Comparison of ENCODE assay signal across 10 mouse cellular contexts in genomic region chr12:102437952-102438351, GRCm38 (mm10). TPM values are rescaled to one million over a fixed set of nuclear protein-coding genes. Genes with fewer than 3 reads are reported as not detected.
DNase-seq lines count a peak whose midpoint lies in the region; ATAC-seq and TF ChIP-seq lines count a peak whose summit lies in the region.
"Had no signal": no experiment of that assay in that cellular context is flagged by ENCODE, and none has a peak within 500 bp of the region (broad histone marks: within the 10 kb centered on the region; RNA-seq: fewer than 3 reads in every experiment).

No protein-coding gene starts in this region.

- no peak overlapping the region for H3K9ac ChIP-seq in forebrain, postnatal 0 days
- peak overlapping the region; percentile 28; the same call in 1 of the 2 replicates for H3K9ac ChIP-seq in lung, embryonic 14.5 days
- H3K9ac ChIP-seq in heart, embryonic 16.5 days (ENCODE audit: low read length) = peak overlapping the region; percentile 76

- ATAC-seq in forebrain, postnatal 0 days = no peak
- peak; percentile 12; the same call in 1 of the 2 replicates for ATAC-seq in lung, embryonic 14.5 days (ENCODE audit: insufficient read depth)
- peak; percentile 43 for ATAC-seq in heart, embryonic 16.5 days (replicated peaks; ENCODE audit: extremely low read depth, insufficient read depth, low FRiP score)

- H3K79me2 ChIP-seq in myocyte (ENCODE audit: control insufficient read depth, insufficient read depth) = peaks cover 38% of the 10 kb centered on the region

- no peak overlapping the region for H3K4me3 ChIP-seq in forebrain, postnatal 0 days (ENCODE audit: low read depth, low read length)
- no peak overlapping the region for H3K4me3 ChIP-seq in forebrain, embryonic 10.5 days
- H3K4me3 ChIP-seq in lung, embryonic 14.5 days (ENCODE audit: low read depth, low read length) = peak overlapping the region; percentile 61; the same call in 1 of the 2 replicates
- peak overlapping the region; percentile 74 for H3K4me3 ChIP-seq in heart, embryonic 16.5 days (ENCODE audit: low read length)
- H3K4me3 ChIP-seq in myocyte = peak overlapping the region; percentile 50

- no peaks in the 10 kb centered on the region for H3K27me3 ChIP-seq in forebrain, postnatal 0 days (ENCODE audit: insufficient read depth, low read length)
- no peaks in the 10 kb centered on the region for H3K27me3 ChIP-seq in forebrain, embryonic 10.5 days (ENCODE audit: poor library complexity, severe bottlenecking)
- no peaks in the 10 kb centered on the region for H3K27me3 ChIP-seq in lung, embryonic 14.5 days (ENCODE audit: insufficient read depth, low read length)
- no peaks in the 10 kb centered on the region for H3K27me3 ChIP-seq in heart, embryonic 16.5 days (ENCODE audit: control insufficient read depth, insufficient read depth, low read length)
- no peaks in the 10 kb centered on the region for H3K27me3 ChIP-seq in myocyte (ENCODE audit: control insufficient read depth, insufficient read depth, insufficient read length)

- TF ChIP-seq POLR2A in myocyte (IDR thresholded peaks at IDR 0.05; ENCODE audit: insufficient read length, low read depth) = no peak

- no peak for DNase-seq in forebrain, postnatal 0 days
- no peak for DNase-seq in forebrain, embryonic 10.5 days (ENCODE audit: extremely low spot score, low spot score)
- peak; percentile 69 for DNase-seq in lung, embryonic 14.5 days
- DNase-seq in lung, postnatal 36 days = no peak
- no peak for DNase-seq in thymus, postnatal 0 days (ENCODE audit: low spot score)
- DNase-seq in cerebellum, adult 8-10 months = no peak
- DNase-seq: left cerebral cortex, postnatal 4 days; right cerebral cortex, adult 18-20 months had no signal

- H3ac ChIP-seq in myocyte (ENCODE audit: control insufficient read depth, insufficient read length) = no peak overlapping the region

- H3K4me2 ChIP-seq in forebrain, postnatal 0 days (ENCODE audit: low read depth) = 0 out of 2 replicates have a peak overlapping the region, but pooled peaks have one; percentile 58
- peak overlapping the region; percentile 83 for H3K4me2 ChIP-seq in lung, embryonic 14.5 days
- peak overlapping the region; percentile 85 for H3K4me2 ChIP-seq in heart, embryonic 16.5 days (ENCODE audit: low read depth, low read length)
- H3K4me2 ChIP-seq in myocyte (ENCODE audit: low read depth) = peak overlapping the region; percentile 92

- H3K27ac ChIP-seq in forebrain, postnatal 0 days (ENCODE audit: low read depth, low read length) = no peak overlapping the region
- no peak overlapping the region for H3K27ac ChIP-seq in forebrain, embryonic 10.5 days
- H3K27ac ChIP-seq in lung, embryonic 14.5 days (ENCODE audit: low read depth) = peak overlapping the region; percentile 51; the same call in 1 of the 2 replicates
- peak overlapping the region; percentile 85 for H3K27ac ChIP-seq in heart, embryonic 16.5 days (ENCODE audit: low read length)

- peaks cover 8% of the 10 kb centered on the region; the same call in 1 of the 2 replicates for H3K4me1 ChIP-seq in forebrain, postnatal 0 days (ENCODE audit: insufficient read depth)
- peaks cover 21% of the 10 kb centered on the region for H3K4me1 ChIP-seq in forebrain, embryonic 10.5 days
- H3K4me1 ChIP-seq in lung, embryonic 14.5 days (ENCODE audit: insufficient read depth) = peaks cover 4% of the 10 kb centered on the region; the same call in 1 of the 2 replicates
- peaks cover 15% of the 10 kb centered on the region for H3K4me1 ChIP-seq in heart, embryonic 16.5 days (ENCODE audit: control insufficient read depth, insufficient read depth, low read length)

- WGBS in forebrain, postnatal 0 days = 88% methylated on average over 5 of the region's 5 CpGs
- 81% methylated on average over 5 of the region's 5 CpGs for WGBS in forebrain, embryonic 10.5 days
- 58% methylated on average over 5 of the region's 5 CpGs for WGBS in lung, embryonic 14.5 days
- 42% methylated on average over 5 of the region's 5 CpGs for WGBS in heart, embryonic 16.5 days

- TF ChIP-seq CTCF in forebrain, postnatal 0 days (IDR thresholded peaks at IDR 0.05; ENCODE audit: low read depth) = no peak
- TF ChIP-seq CTCF in lung, embryonic 14.5 days (IDR thresholded peaks at IDR 0.05; ENCODE audit: low read depth) = no peak

- H3K9me3 ChIP-seq in forebrain, postnatal 0 days (ENCODE audit: low read length) = no peaks in the 10 kb centered on the region
- H3K9me3 ChIP-seq in forebrain, embryonic 10.5 days = no peaks in the 10 kb centered on the region
- no peaks in the 10 kb centered on the region for H3K9me3 ChIP-seq in lung, embryonic 14.5 days (ENCODE audit: low read depth, low read length)
- no peaks in the 10 kb centered on the region for H3K9me3 ChIP-seq in heart, embryonic 16.5 days (replicated peaks; ENCODE audit: control insufficient read depth, low read length)

- no peaks in the 10 kb centered on the region for H3K36me3 ChIP-seq in forebrain, postnatal 0 days (ENCODE audit: insufficient read depth)
- no peaks in the 10 kb centered on the region for H3K36me3 ChIP-seq in forebrain, embryonic 10.5 days (replicated peaks)
- H3K36me3 ChIP-seq in lung, embryonic 14.5 days (ENCODE audit: insufficient read depth) = no peaks in the 10 kb centered on the region
- no peaks in the 10 kb centered on the region for H3K36me3 ChIP-seq in heart, embryonic 16.5 days (ENCODE audit: control insufficient read depth, insufficient read depth)
- no peaks in the 10 kb centered on the region for H3K36me3 ChIP-seq in myocyte (ENCODE audit: control insufficient read depth, insufficient read depth)

TF ChIP-seq in myocyte, 11 proteins besides CTCF, POLR2A, EP300 and RAD21:
- TF ChIP-seq MYOD1 (IDR thresholded peaks at IDR 0.05; ENCODE audit: control insufficient read depth in 1 of 3, insufficient read length in 2 of 3, low read depth in 2 of 3) (no peak), TCF3 (IDR thresholded peaks at IDR 0.05; ENCODE audit: insufficient read length, low read depth) (no peak), USF1 (IDR thresholded peaks at IDR 0.05; ENCODE audit: low read depth) (no peak), E2F4 (IDR thresholded peaks at IDR 0.05; ENCODE audit: insufficient read depth) (no peak), POLR2AphosphoS2 (IDR thresholded peaks at IDR 0.05; ENCODE audit: insufficient read length, low read depth) (no peak), TCF12 (IDR thresholded peaks at IDR 0.05; ENCODE audit: insufficient read depth, poor library complexity, severe bottlenecking) (no peak), REST (IDR thresholded peaks at IDR 0.05; ENCODE audit: insufficient read depth, insufficient read length) (no peak), CEBPB (IDR thresholded peaks at IDR 0.05; ENCODE audit: insufficient read depth, poor library complexity, severe bottlenecking) (no peak)

RNA-seq across cellular contexts. Expression of gene Lgmn, which starts 1.7 kb away (rescaled TPM):
- total RNA-seq in forebrain, postnatal 0 days (2014; rRNA removed) = 79.6 and 88.1 TPM in 2 replicates
- 121 and 139 TPM in 2 replicates for polyA plus RNA-seq in forebrain, postnatal 0 days (2015; fragmentation: Nextera tagmentation; extraction: Ambion mirVana)
- polyA plus RNA-seq in forebrain, embryonic 10.5 days (2016; fragmentation: Nextera tagmentation; extraction: Ambion mirVana) = 41.4 and 42.8 TPM in 2 replicates
- polyA plus RNA-seq in lung, embryonic 14.5 days (2014; fragmentation: Nextera tagmentation; extraction: Ambion mirVana) = 104 and 108 TPM in 2 replicates
- polyA plus RNA-seq in heart, embryonic 16.5 days (2015; fragmentation: Nextera tagmentation; extraction: Ambion mirVana) = 105 and 107 TPM in 2 replicates
- 93.7 TPM for polyA plus RNA-seq in myocyte (2012; fragmentation: generic; extraction: Trizol)
- 75.0 and 77.3 TPM in 2 replicates for polyA plus RNA-seq in thymus, postnatal 0 days (2015; fragmentation: Nextera tagmentation; extraction: Ambion mirVana)

RNA-seq across cellular contexts. Expression of gene Golga5, which starts 31.0 kb away (rescaled TPM):
- total RNA-seq in forebrain, postnatal 0 days (2014; rRNA removed) = 28.9 and 34.9 TPM in 2 replicates
- polyA plus RNA-seq in forebrain, postnatal 0 days (2015; fragmentation: Nextera tagmentation; extraction: Ambion mirVana) = 24.4 and 25.6 TPM in 2 replicates
- 25.0 and 26.3 TPM in 2 replicates for polyA plus RNA-seq in forebrain, embryonic 10.5 days (2016; fragmentation: Nextera tagmentation; extraction: Ambion mirVana)
- polyA plus RNA-seq in lung, embryonic 14.5 days (2014; fragmentation: Nextera tagmentation; extraction: Ambion mirVana) = 29.4 and 33.9 TPM in 2 replicates
- 24.2 and 26.7 TPM in 2 replicates for polyA plus RNA-seq in heart, embryonic 16.5 days (2015; fragmentation: Nextera tagmentation; extraction: Ambion mirVana)
- 13.2 TPM for polyA plus RNA-seq in myocyte (2012; fragmentation: generic; extraction: Trizol)
- polyA plus RNA-seq in thymus, postnatal 0 days (2015; fragmentation: Nextera tagmentation; extraction: Ambion mirVana) = 31.7 and 34.5 TPM in 2 replicates

Comparison
In these comparisons a context has a peak if more than half of its experiments do, and no peak if none do; other contexts are left out.
1. H3K27ac ChIP-seq: peak in lung, embryonic 14.5 days (single experiment) and heart, embryonic 16.5 days (single experiment); none in forebrain, postnatal 0 days (single experiment) and forebrain, embryonic 10.5 days (single experiment).
2. H3K4me3 ChIP-seq: peak in lung, embryonic 14.5 days (single experiment), heart, embryonic 16.5 days (single experiment) and myocyte (single experiment); none in forebrain, postnatal 0 days (single experiment) and forebrain, embryonic 10.5 days (single experiment).
3. Peak in every context shown above with its lines, with median percentiles within 50 percentile points of each other: H3K4me2 ChIP-seq.